Mouse (Mus musculus): ENCODE measurements around the gene Poc1a. TPM values are rescaled to one million over a fixed set of nuclear protein-coding genes. Genes with fewer than 3 reads are reported as not detected.

The Poc1a gene
- total and polyA plus RNA-seq, 2 experiments from 2014 or later, result 12.3 to 13.6 TPM

- 46% methylated on average over 2 of the region's 2 CpGs for WGBS
- TF ChIP-seq EP300 (IDR thresholded peaks at IDR 0.05; ENCODE audit: low read depth) (no peak), CTCF (IDR thresholded peaks at IDR 0.05; ENCODE audit: low read depth) (no peak)
- no peak overlapping the region for H3K27ac ChIP-seq (ENCODE audit: low read depth)
- H3K4me2 ChIP-seq (ENCODE audit: low read depth, low read length), result no peak overlapping the region
- H3K4me3 ChIP-seq (ENCODE audit: low read depth, low read length), result no peak overlapping the region
- no peaks in the 10 kb centered on the region for H3K4me1 ChIP-seq (ENCODE audit: control insufficient read depth, insufficient read depth)
- H3K27me3 ChIP-seq (ENCODE audit: control insufficient read depth, insufficient read depth, low read length), result no peaks in the 10 kb centered on the region
- no peaks in the 10 kb centered on the region for H3K9me3 ChIP-seq (replicated peaks; ENCODE audit: control insufficient read depth, low read length)
- ATAC-seq (ENCODE audit: insufficient read depth, low read depth) (no peak), DNase-seq (ENCODE audit: low spot score) (peak; percentile 35)
- no peaks in the 10 kb centered on the region for H3K36me3 ChIP-seq (replicated peaks; ENCODE audit: control insufficient read depth, insufficient read depth, low read length)
- no peak overlapping the region for H3K9ac ChIP-seq (replicated peaks; ENCODE audit: low read depth, low read length)
These were observed 11.0 kb upstream of the Poc1a start for GRCm38 (mm10) chr9:106269879-106270278.

GRCm38 (mm10) chr9:106270656-106271055 is 10.2 kb upstream of the Poc1a start:
- no peak overlapping the region for H3K9ac ChIP-seq (replicated peaks; ENCODE audit: low read depth, low read length)
- H3K27me3 ChIP-seq (ENCODE audit: control insufficient read depth, insufficient read depth, low read length), result no peaks in the 10 kb centered on the region
- WGBS, result 69% methylated on average over 4 of the region's 4 CpGs
- H3K27ac ChIP-seq (ENCODE audit: low read depth), result no peak overlapping the region
- H3K4me2 ChIP-seq (ENCODE audit: low read depth, low read length), result no peak overlapping the region
- no peaks in the 10 kb centered on the region for H3K36me3 ChIP-seq (replicated peaks; ENCODE audit: control insufficient read depth, insufficient read depth, low read length)
- TF ChIP-seq EP300 (IDR thresholded peaks at IDR 0.05; ENCODE audit: low read depth) (no peak), CTCF (IDR thresholded peaks at IDR 0.05; ENCODE audit: low read depth) (no peak)
- ATAC-seq (ENCODE audit: insufficient read depth, low read depth) (no peak), DNase-seq (ENCODE audit: low spot score) (no peak)
- H3K9me3 ChIP-seq (replicated peaks; ENCODE audit: control insufficient read depth, low read length), result no peaks in the 10 kb centered on the region
- H3K4me1 ChIP-seq (ENCODE audit: control insufficient read depth, insufficient read depth), result no peaks in the 10 kb centered on the region
- H3K4me3 ChIP-seq (ENCODE audit: low read depth, low read length), result no peak overlapping the region

GRCm38 (mm10) chr9:106272288-106272687 is 8.6 kb upstream of the Poc1a start:
- no peaks in the 10 kb centered on the region for H3K9me3 ChIP-seq (replicated peaks; ENCODE audit: control insufficient read depth, low read length)
- no peak overlapping the region for H3K27ac ChIP-seq (ENCODE audit: low read depth)
- ATAC-seq (ENCODE audit: insufficient read depth, low read depth) (no peak), DNase-seq (ENCODE audit: low spot score) (no peak)
- H3K27me3 ChIP-seq (ENCODE audit: control insufficient read depth, insufficient read depth, low read length), result no peaks in the 10 kb centered on the region
- H3K9ac ChIP-seq (replicated peaks; ENCODE audit: low read depth, low read length), result no peak overlapping the region
- no peaks in the 10 kb centered on the region for H3K4me1 ChIP-seq (ENCODE audit: control insufficient read depth, insufficient read depth)
- WGBS, result 100% methylated on average over 1 of the region's 1 CpGs
- no peak for TF ChIP-seq CTCF (IDR thresholded peaks at IDR 0.05; ENCODE audit: low read depth)
- TF ChIP-seq EP300 (IDR thresholded peaks at IDR 0.05; ENCODE audit: low read depth), result no peak
- no peak overlapping the region for H3K4me3 ChIP-seq (ENCODE audit: low read depth, low read length)
- H3K36me3 ChIP-seq (replicated peaks; ENCODE audit: control insufficient read depth, insufficient read depth, low read length), result no peaks in the 10 kb centered on the region
- no peak overlapping the region for H3K4me2 ChIP-seq (ENCODE audit: low read depth, low read length)

GRCm38 (mm10) chr9:106273276-106273675 is 7.6 kb upstream of the Poc1a start:
- H3K4me3 ChIP-seq (ENCODE audit: low read depth, low read length), result no peak overlapping the region
- no peaks in the 10 kb centered on the region for H3K4me1 ChIP-seq (ENCODE audit: control insufficient read depth, insufficient read depth)
- no peak for TF ChIP-seq EP300 (IDR thresholded peaks at IDR 0.05; ENCODE audit: low read depth)
- TF ChIP-seq CTCF (IDR thresholded peaks at IDR 0.05; ENCODE audit: low read depth), result no peak
- no peaks in the 10 kb centered on the region for H3K27me3 ChIP-seq (ENCODE audit: control insufficient read depth, insufficient read depth, low read length)
- no peak overlapping the region for H3K9ac ChIP-seq (replicated peaks; ENCODE audit: low read depth, low read length)
- no peaks in the 10 kb centered on the region for H3K9me3 ChIP-seq (replicated peaks; ENCODE audit: control insufficient read depth, low read length)
- no peaks in the 10 kb centered on the region for H3K36me3 ChIP-seq (replicated peaks; ENCODE audit: control insufficient read depth, insufficient read depth, low read length)
- no peak for ATAC-seq (ENCODE audit: insufficient read depth, low read depth)
- H3K27ac ChIP-seq (ENCODE audit: low read depth), result no peak overlapping the region
- H3K4me2 ChIP-seq (ENCODE audit: low read depth, low read length), result no peak overlapping the region
- DNase-seq (ENCODE audit: low spot score), result no peak
- 87% methylated on average over 12 of the region's 12 CpGs for WGBS

- Histone ChIP-seq H3K9me3 (replicated peaks; ENCODE audit: control insufficient read depth, low read length) (no peaks in the 10 kb centered on the region), H3K27ac (ENCODE audit: low read depth) (no peak overlapping the region), H3K9ac (replicated peaks; ENCODE audit: low read depth, low read length) (no peak overlapping the region), H3K4me1 (ENCODE audit: control insufficient read depth, insufficient read depth) (no peaks in the 10 kb centered on the region), H3K27me3 (ENCODE audit: control insufficient read depth, insufficient read depth, low read length) (no peaks in the 10 kb centered on the region), H3K4me3 (ENCODE audit: low read depth, low read length) (no peak overlapping the region), H3K4me2 (ENCODE audit: low read depth, low read length) (no peak overlapping the region), H3K36me3 (replicated peaks; ENCODE audit: control insufficient read depth, insufficient read depth, low read length) (no peaks in the 10 kb centered on the region)
- DNase-seq (ENCODE audit: low spot score) (no peak), ATAC-seq (ENCODE audit: insufficient read depth, low read depth) (no peak)
- WGBS, result 36% methylated on average over 4 of the region's 4 CpGs
- TF ChIP-seq EP300 (IDR thresholded peaks at IDR 0.05; ENCODE audit: low read depth) (no peak), CTCF (IDR thresholded peaks at IDR 0.05; ENCODE audit: low read depth) (no peak)
These were observed 7.1 kb upstream of the Poc1a start for GRCm38 (mm10) chr9:106273791-106274190.

- ATAC-seq (ENCODE audit: insufficient read depth, low read depth) (0 out of 2 replicates have a peak, but pooled peaks have one; percentile 29), DNase-seq (ENCODE audit: low spot score) (no peak)
- Histone ChIP-seq H3K4me1 (ENCODE audit: control insufficient read depth, insufficient read depth) (no peaks in the 10 kb centered on the region), H3K4me2 (ENCODE audit: low read depth, low read length) (no peak overlapping the region), H3K9ac (replicated peaks; ENCODE audit: low read depth, low read length) (no peak overlapping the region), H3K27me3 (ENCODE audit: control insufficient read depth, insufficient read depth, low read length) (no peaks in the 10 kb centered on the region), H3K4me3 (ENCODE audit: low read depth, low read length) (no peak overlapping the region), H3K36me3 (replicated peaks; ENCODE audit: control insufficient read depth, insufficient read depth, low read length) (no peaks in the 10 kb centered on the region), H3K9me3 (replicated peaks; ENCODE audit: control insufficient read depth, low read length) (no peaks in the 10 kb centered on the region), H3K27ac (ENCODE audit: low read depth) (no peak overlapping the region)
- 61% methylated on average over 8 of the region's 8 CpGs for WGBS
- TF ChIP-seq EP300 (IDR thresholded peaks at IDR 0.05; ENCODE audit: low read depth) (no peak), CTCF (IDR thresholded peaks at IDR 0.05; ENCODE audit: low read depth) (no peak)
These were observed 6.1 kb upstream of the Poc1a start for GRCm38 (mm10) chr9:106274652-106275180.
